Mouse (Mus musculus): ENCODE data around the gene Asic3. TPM values are rescaled to one million over a fixed set of nuclear protein-coding genes. Genes with fewer than 3 reads are reported as not detected.
A peak's percentile ranks its signal among the peaks of the same experiment; 100 is the strongest.
"Not testable (repeated sequence)": the region's sequence is repeated elsewhere in the genome, so short reads cannot be mapped to it uniquely, and the experiment has no call there.

Asic3 gene
- total and polyA plus RNA-seq, 2 experiments from 2014 or later, result 0.08 TPM; not detected in 1

GRCm38 (mm10) chr5:24393392-24393997, 19.7 kb upstream of the Asic3 start, which contains the start of gene Abcb8:
Gene Abcb8 (plus strand): TSS chr5:24393663.
- ATAC-seq, result no peak
- DNase-seq, result peak; percentile 81
- peak within 1 kb of the TSS; percentile 89 for H3K27ac ChIP-seq (ENCODE audit: low read depth, low read length)
- H3K27me3 ChIP-seq (ENCODE audit: insufficient read depth, low read length), result 0 out of 2 replicates have a peak, but pooled peaks cover 7% of the 10 kb centered on the region
- H3K9me3 ChIP-seq (ENCODE audit: low read length), result no peaks in the 10 kb centered on the region
- 26% methylated on average over 7 of the region's 7 CpGs for WGBS
- H3K4me1 ChIP-seq (ENCODE audit: insufficient read depth), result 0 out of 2 replicates have a peak, but pooled peaks cover 2% of the 10 kb centered on the region
- H3K9ac ChIP-seq, result peak within 1 kb of the TSS; percentile 68
- peak within 1 kb of the TSS; percentile 59 for H3K4me2 ChIP-seq (ENCODE audit: low read depth)
- peak; percentile 83 for TF ChIP-seq CTCF (IDR thresholded peaks at IDR 0.05; ENCODE audit: low read depth)
- H3K36me3 ChIP-seq (ENCODE audit: insufficient read depth), result no peaks in the 10 kb centered on the region
- peak within 1 kb of the TSS; percentile 73 for H3K4me3 ChIP-seq (ENCODE audit: low read depth, low read length)

- H3K27ac ChIP-seq (ENCODE audit: low read depth, low read length), result peak overlapping the region; percentile 89
- H3K4me2 ChIP-seq (ENCODE audit: low read depth), result peak overlapping the region; percentile 59
- H3K27me3 ChIP-seq (ENCODE audit: insufficient read depth, low read length), result 0 out of 2 replicates have a peak, but pooled peaks cover 4% of the 10 kb centered on the region
- peak overlapping the region; percentile 73 for H3K4me3 ChIP-seq (ENCODE audit: low read depth, low read length)
- 0 out of 2 replicates have a peak, but pooled peaks cover 2% of the 10 kb centered on the region for H3K4me1 ChIP-seq (ENCODE audit: insufficient read depth)
- 1% methylated on average over 36 of the region's 36 CpGs for WGBS
- ATAC-seq, result peak; percentile 98
- H3K9me3 ChIP-seq (ENCODE audit: low read length), result no peaks in the 10 kb centered on the region
- peak overlapping the region; percentile 68 for H3K9ac ChIP-seq
- peak; percentile 74 for TF ChIP-seq CTCF (IDR thresholded peaks at IDR 0.05; ENCODE audit: low read depth)
- H3K36me3 ChIP-seq (ENCODE audit: insufficient read depth), result no peaks in the 10 kb centered on the region
- peak; percentile 97 for DNase-seq
These were observed 18.9 kb upstream of the Asic3 start for GRCm38 (mm10) chr5:24394165-24394894.

GRCm38 (mm10) chr5:24396254-24396653, 16.9 kb upstream of the Asic3 start:
- H3K4me3 ChIP-seq (ENCODE audit: low read depth, low read length); H3K4me1 ChIP-seq (ENCODE audit: insufficient read depth); H3K9ac ChIP-seq; H3K27ac ChIP-seq (ENCODE audit: low read depth, low read length); ATAC-seq; H3K27me3 ChIP-seq (ENCODE audit: insufficient read depth, low read length); H3K36me3 ChIP-seq (ENCODE audit: insufficient read depth); H3K4me2 ChIP-seq (ENCODE audit: low read depth); H3K9me3 ChIP-seq (ENCODE audit: low read length); DNase-seq: not testable (repeated sequence)
- TF ChIP-seq CTCF (IDR thresholded peaks at IDR 0.05; ENCODE audit: low read depth), result 0 out of 2 replicates have a peak, but pooled peaks have one; percentile 3
- WGBS, result 93% methylated on average over 6 of the region's 6 CpGs

GRCm38 (mm10) chr5:24399686-24400085, 13.5 kb upstream of the Asic3 start:
- Histone ChIP-seq H3K4me2 (ENCODE audit: low read depth) (no peak overlapping the region), H3K9me3 (ENCODE audit: low read length) (no peaks in the 10 kb centered on the region), H3K4me3 (ENCODE audit: low read depth, low read length) (no peak overlapping the region), H3K36me3 (ENCODE audit: insufficient read depth) (peaks cover 30% of the 10 kb centered on the region), H3K27ac (ENCODE audit: low read depth, low read length) (no peak overlapping the region), H3K4me1 (ENCODE audit: insufficient read depth) (0 out of 2 replicates have a peak, but pooled peaks cover 2% of the 10 kb centered on the region), H3K27me3 (ENCODE audit: insufficient read depth, low read length) (no peaks in the 10 kb centered on the region), H3K9ac (no peak overlapping the region)
- no peak for ATAC-seq
- DNase-seq, result no peak
- TF ChIP-seq CTCF (IDR thresholded peaks at IDR 0.05; ENCODE audit: low read depth), result no peak
- WGBS, result 91% methylated on average over 10 of the region's 10 CpGs

GRCm38 (mm10) chr5:24400362-24400761, 12.8 kb upstream of the Asic3 start:
- Histone ChIP-seq H3K36me3 (ENCODE audit: insufficient read depth) (peaks cover 33% of the 10 kb centered on the region), H3K27ac (ENCODE audit: low read depth, low read length) (no peak overlapping the region), H3K4me1 (ENCODE audit: insufficient read depth) (no peaks in the 10 kb centered on the region), H3K4me3 (ENCODE audit: low read depth, low read length) (no peak overlapping the region), H3K4me2 (ENCODE audit: low read depth) (no peak overlapping the region), H3K9ac (no peak overlapping the region), H3K27me3 (ENCODE audit: insufficient read depth, low read length) (no peaks in the 10 kb centered on the region), H3K9me3 (ENCODE audit: low read length) (no peaks in the 10 kb centered on the region)
- DNase-seq (no peak), ATAC-seq (no peak)
- WGBS, result 86% methylated on average over 11 of the region's 11 CpGs
- no peak for TF ChIP-seq CTCF (IDR thresholded peaks at IDR 0.05; ENCODE audit: low read depth)

- ATAC-seq (no peak), DNase-seq (no peak)
- Histone ChIP-seq H3K4me1 (ENCODE audit: insufficient read depth) (no peaks in the 10 kb centered on the region), H3K4me2 (ENCODE audit: low read depth) (no peak overlapping the region), H3K27me3 (ENCODE audit: insufficient read depth, low read length) (no peaks in the 10 kb centered on the region), H3K9me3 (ENCODE audit: low read length) (no peaks in the 10 kb centered on the region), H3K9ac (no peak overlapping the region), H3K27ac (ENCODE audit: low read depth, low read length) (no peak overlapping the region), H3K36me3 (ENCODE audit: insufficient read depth) (peaks cover 39% of the 10 kb centered on the region), H3K4me3 (ENCODE audit: low read depth, low read length) (no peak overlapping the region)
- TF ChIP-seq CTCF (IDR thresholded peaks at IDR 0.05; ENCODE audit: low read depth), result no peak
- WGBS, result 93% methylated on average over 5 of the region's 5 CpGs
These were observed 12.1 kb upstream of the Asic3 start for GRCm38 (mm10) chr5:24400911-24401605.
